Mouse (Mus musculus): ENCODE results near the gene Gtf2f2. TPM values are rescaled to one million over a fixed set of nuclear protein-coding genes. Genes with fewer than 3 reads are reported as not detected.

Gene Gtf2f2
- total and polyA plus RNA-seq, 3 experiments: 44.8 to 118 (median 90.6) TPM

GRCm38 (mm10) chr14:76010102-76011061, at the start of gene Gtf2f2 (continued):
- no peak for TF ChIP-seq MAZ (IDR thresholded peaks at IDR 0.05; ENCODE audit: low read depth, low read length)

GRCm38 (mm10) chr14:76059441-76059840, 48.8 kb upstream of the Gtf2f2 start:
- H3K4me2 ChIP-seq (ENCODE audit: insufficient read depth, low read depth, poor library complexity, severe bottlenecking): no peak overlapping the region
- H3K4me3 ChIP-seq (replicated peaks in 1 of 3; ENCODE audit: low read depth in 2 of 3, low read length in 2 of 3, poor library complexity in 1 of 3): no peak overlapping the region
- in situ Hi-C loops (cut with MboI; ENCODE audit: low pct_ligation_motif_present, low pct_unique_long_range_greater_than_20kb, low sequenced_read_pairs): no loop called here
- H3K36me3 ChIP-seq (replicated peaks in 1 of 2; ENCODE audit: control insufficient read depth in 1 of 2, insufficient read depth in 1 of 2, low read length in 1 of 2): no peaks in the 10 kb centered on the region
- no peak for TF ChIP-seq MAFK (IDR thresholded peaks at IDR 0.05; ENCODE audit: insufficient replicate concordance, low read length)
- TF ChIP-seq ETS1 (conservative IDR thresholded peaks at IDR 0.05; ENCODE audit: low read depth, low read length): no peak
- no peak for TF ChIP-seq ZC3H11A (IDR thresholded peaks at IDR 0.05; ENCODE audit: low read depth, low read length)
- TF ChIP-seq CTCF (conservative IDR thresholded peaks at IDR 0.05 in 1 of 2, IDR thresholded peaks at IDR 0.05 in 1 of 2; ENCODE audit: low read depth in 2 of 2, low read length in 2 of 2): no peak
- no peak for TF ChIP-seq HCFC1 (IDR thresholded peaks at IDR 0.05; ENCODE audit: low read depth, low read length)
- no peak for TF ChIP-seq JUND (conservative IDR thresholded peaks at IDR 0.05; ENCODE audit: low read depth, low read length)
- no peak for TF ChIP-seq GABPA (IDR thresholded peaks at IDR 0.05; ENCODE audit: insufficient replicate concordance, low read depth, low read length)
- no peaks in the 10 kb centered on the region for H3K9me3 ChIP-seq (replicated peaks; ENCODE audit: low read length)
- DNase-seq (ENCODE audit: extremely low read depth): no peak
- dilution Hi-C loops (cut with MboI; ENCODE audit: extremely low pct_ligation_motif_present, extremely low pct_unique_long_range_greater_than_20kb, low sequenced_read_pairs): no loop called here
- no peaks in the 10 kb centered on the region for H3K4me1 ChIP-seq (ENCODE audit: control insufficient read depth in 1 of 2, insufficient read depth in 2 of 2)
- H3K27me3 ChIP-seq (replicated peaks): peaks cover 2% of the 10 kb centered on the region
- H3K27ac ChIP-seq (ENCODE audit: insufficient read depth, low read depth): no peak overlapping the region
- H3K9ac ChIP-seq (ENCODE audit: insufficient read depth, low read depth): no peak overlapping the region
- no peaks in the 10 kb centered on the region for H3K79me2 ChIP-seq (replicated peaks; ENCODE audit: control insufficient read depth, extremely low read depth, insufficient read depth, poor library complexity, severe bottlenecking)

GRCm38 (mm10) chr14:76053726-76054125, 43.1 kb upstream of the Gtf2f2 start:
- dilution Hi-C loops (cut with MboI; ENCODE audit: extremely low pct_ligation_motif_present, extremely low pct_unique_long_range_greater_than_20kb, low sequenced_read_pairs) (no loop called here), in situ Hi-C loops (cut with MboI; ENCODE audit: low pct_ligation_motif_present, low pct_unique_long_range_greater_than_20kb, low sequenced_read_pairs) (no loop called here)
- H3K27ac ChIP-seq (ENCODE audit: insufficient read depth, low read depth): no peak overlapping the region
- no peak for TF ChIP-seq E2F4 (IDR thresholded peaks at IDR 0.05; ENCODE audit: insufficient replicate concordance, low read depth, low read length)
- no peak for TF ChIP-seq TBP (conservative IDR thresholded peaks at IDR 0.05; ENCODE audit: low read depth, low read length)
- no peak for TF ChIP-seq MXI1 (IDR thresholded peaks at IDR 0.05; ENCODE audit: low read depth, low read length)
- TF ChIP-seq SMC3 (IDR thresholded peaks at IDR 0.05; ENCODE audit: low read depth, low read length): no peak
- no peak for TF ChIP-seq ZNF384 (IDR thresholded peaks at IDR 0.05; ENCODE audit: low read depth, low read length)
- no peak for TF ChIP-seq MAFK (IDR thresholded peaks at IDR 0.05; ENCODE audit: insufficient replicate concordance, low read length)
- H3K9ac ChIP-seq (ENCODE audit: insufficient read depth, low read depth): no peak overlapping the region
- H3K36me3 ChIP-seq (replicated peaks in 1 of 2; ENCODE audit: control insufficient read depth in 1 of 2, insufficient read depth in 1 of 2, low read length in 1 of 2): no peaks in the 10 kb centered on the region
- H3K9me3 ChIP-seq (replicated peaks; ENCODE audit: low read length): peaks cover 3% of the 10 kb centered on the region
- H3K4me1 ChIP-seq (ENCODE audit: control insufficient read depth in 1 of 2, insufficient read depth in 2 of 2): peaks cover 4 to 21% of the 10 kb centered on the region in 2 experiments; a peak in 3 of 4 replicates
- H3K79me2 ChIP-seq (replicated peaks; ENCODE audit: control insufficient read depth, extremely low read depth, insufficient read depth, poor library complexity, severe bottlenecking): no peaks in the 10 kb centered on the region
- H3K4me3 ChIP-seq (replicated peaks in 1 of 3; ENCODE audit: low read depth in 2 of 3, low read length in 2 of 3, poor library complexity in 1 of 3): no peak overlapping the region
- H3K27me3 ChIP-seq (replicated peaks): peaks cover 2% of the 10 kb centered on the region
- H3K4me2 ChIP-seq (ENCODE audit: insufficient read depth, low read depth, poor library complexity, severe bottlenecking): no peak overlapping the region
- no peak for DNase-seq (ENCODE audit: extremely low read depth)
